Mouse (Mus musculus): Measurements from ENCODE around the gene Vwa3a.
"Not testable (repeated sequence)": the region's sequence is repeated elsewhere in the genome, so short reads cannot be mapped to it uniquely, and the experiment has no call there.

The Vwa3a gene

GRCm38 (mm10) chr7:120739018-120739417 lies at the start of gene Vwa3a:
TSS of gene Vwa3a (plus strand) at chr7:120739318.
- DNase-seq (ENCODE audit: low spot score): no peak

GRCm38 (mm10) chr7:120690634-120691033 lies 48.5 kb upstream of the Vwa3a start:
- DNase-seq (ENCODE audit: low spot score): peak; percentile 19

DNA sequence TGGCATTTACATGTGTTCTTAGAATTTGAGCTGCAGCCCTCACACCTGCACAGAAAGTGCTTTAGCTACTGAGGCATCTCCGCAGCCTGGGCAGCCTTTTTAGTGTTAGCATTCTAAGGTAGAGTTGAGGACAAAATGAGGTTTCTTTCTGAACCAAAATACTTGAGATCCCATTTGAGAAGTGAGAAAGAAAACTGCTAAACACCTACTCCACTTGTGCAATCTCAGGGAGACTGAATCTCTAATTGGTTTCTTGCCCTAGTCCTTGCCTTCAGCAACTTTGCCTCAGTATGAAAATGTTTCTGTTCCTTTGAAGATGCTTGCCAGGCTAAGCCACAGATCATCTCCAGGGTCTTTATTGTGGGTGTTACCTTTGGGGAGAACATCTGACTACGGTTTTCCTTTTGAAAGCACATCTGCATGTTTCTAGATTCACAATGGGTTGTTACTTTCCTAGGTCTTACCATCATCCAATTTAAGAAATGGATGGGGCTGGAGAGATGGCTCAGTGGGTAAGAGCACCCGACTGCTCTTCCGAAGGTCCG lies 45.2 kb upstream of the Vwa3a start:
- no peak for DNase-seq (ENCODE audit: low spot score)

DNA sequence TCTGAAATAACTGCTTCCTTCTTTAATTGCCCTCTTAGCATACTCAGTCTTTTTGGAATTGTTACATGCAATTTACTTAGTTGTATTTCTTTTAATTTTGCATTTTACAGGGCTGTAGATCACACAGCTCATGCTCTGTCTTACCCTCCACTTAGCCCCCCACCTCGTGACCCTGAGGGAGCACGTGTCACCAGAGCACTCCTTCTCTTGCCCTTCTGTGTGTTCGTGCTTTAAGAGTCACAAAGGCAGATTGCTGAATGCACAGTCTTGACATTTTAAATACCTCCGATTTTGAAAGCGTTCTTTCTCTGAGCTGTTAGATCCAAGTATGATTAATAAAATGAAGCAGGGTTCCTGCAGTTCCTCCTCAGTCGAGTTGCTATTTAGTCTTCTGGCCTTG lies 43.9 kb upstream of the Vwa3a start:
- peak; percentile 5 for DNase-seq (ENCODE audit: low spot score)

DNA sequence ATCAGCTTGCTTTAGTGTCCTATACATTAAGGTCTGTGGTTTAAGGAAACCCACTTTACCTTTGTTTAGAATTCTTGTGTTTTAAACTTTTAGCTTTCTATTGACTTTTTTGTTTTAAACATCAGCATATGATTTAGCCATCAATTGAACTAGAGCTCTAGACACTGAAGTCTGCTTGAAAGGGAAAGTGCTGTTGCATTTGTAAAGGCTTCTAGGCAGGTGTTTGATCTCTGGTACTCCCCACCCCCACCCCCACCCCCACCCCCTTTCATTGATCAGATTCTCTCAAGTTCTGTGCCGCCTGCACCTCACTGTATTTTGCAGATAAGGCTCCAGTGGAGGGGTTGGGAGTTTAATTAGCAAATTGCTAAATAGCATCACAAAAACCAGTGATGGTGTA lies 43.5 kb upstream of the Vwa3a start:
- no peak for DNase-seq (ENCODE audit: low spot score)

DNA sequence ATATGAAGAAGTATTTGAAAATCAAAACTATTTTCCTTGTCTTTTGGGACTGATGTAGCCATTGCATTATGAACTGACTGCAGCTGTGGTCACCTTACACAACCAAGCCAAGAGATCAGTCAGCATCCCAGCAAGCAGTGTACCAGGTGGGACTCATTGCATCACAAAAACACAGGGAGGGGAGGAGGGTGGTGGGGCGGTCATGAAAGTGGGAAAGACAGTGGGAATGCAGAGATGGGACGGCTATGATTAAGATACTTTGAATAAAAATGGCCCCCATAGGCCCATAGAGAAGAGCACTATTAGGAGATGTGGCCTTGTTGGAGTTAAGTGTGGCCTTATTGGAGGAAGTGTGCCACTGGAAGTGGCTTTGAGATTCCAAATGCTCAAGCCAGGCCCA lies 42.8 kb upstream of the Vwa3a start:
- no peak for DNase-seq (ENCODE audit: low spot score)

- DNase-seq (ENCODE audit: low spot score): no peak
Observed at GRCm38 (mm10) chr7:120699586-120699985, 39.5 kb upstream of the Vwa3a start.

- no peak for DNase-seq (ENCODE audit: low spot score)
Observed at GRCm38 (mm10) chr7:120703888-120704287, 35.2 kb upstream of the Vwa3a start.

- DNase-seq (ENCODE audit: low spot score): no peak
Observed at GRCm38 (mm10) chr7:120712071-120712470, 27.0 kb upstream of the Vwa3a start.

DNA sequence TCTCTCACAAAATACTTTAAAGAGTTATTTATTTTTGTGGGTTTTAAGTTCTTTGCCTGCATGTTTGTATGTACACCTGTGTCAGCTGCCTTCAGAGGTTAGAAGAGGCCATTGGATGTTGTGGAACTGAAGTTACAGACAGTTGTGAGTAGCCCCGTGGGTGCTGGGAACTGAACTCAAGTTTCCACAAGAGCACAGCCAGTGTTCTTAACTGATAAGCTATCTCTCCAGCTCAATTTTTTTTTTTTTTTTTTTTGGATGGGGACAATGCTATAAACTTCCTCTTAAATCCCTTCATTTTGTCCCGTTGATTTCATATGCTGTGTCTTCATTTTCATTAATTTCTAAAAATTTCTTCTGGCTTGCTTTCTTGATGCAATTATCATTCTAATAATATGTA lies 25.9 kb upstream of the Vwa3a start:
- DNase-seq (ENCODE audit: low spot score): no peak

- DNase-seq (ENCODE audit: low spot score): not testable (repeated sequence)
Observed at GRCm38 (mm10) chr7:120713951-120714350, 25.2 kb upstream of the Vwa3a start.

- DNase-seq (ENCODE audit: low spot score): no peak
Observed at GRCm38 (mm10) chr7:120717261-120717660, 21.9 kb upstream of the Vwa3a start.

DNA sequence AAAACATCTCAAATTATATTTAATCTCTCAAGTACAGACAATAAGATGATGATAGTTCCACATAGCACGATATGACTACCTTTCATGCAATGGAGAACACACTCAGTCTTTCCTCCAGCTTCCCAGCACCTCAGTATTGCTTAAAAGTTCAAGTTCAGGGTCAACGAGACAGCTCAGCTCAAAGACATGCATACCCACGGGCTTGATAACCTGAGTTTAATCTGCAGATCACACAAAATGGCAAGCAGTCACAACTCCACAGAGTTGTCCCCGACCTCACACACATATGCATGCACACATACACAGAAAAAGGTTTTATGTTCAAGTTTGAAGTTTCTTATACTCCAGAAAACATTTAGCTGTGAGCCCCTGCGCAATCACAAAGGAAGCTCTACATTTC lies 18.1 kb upstream of the Vwa3a start:
- DNase-seq (ENCODE audit: low spot score): no peak

DNA sequence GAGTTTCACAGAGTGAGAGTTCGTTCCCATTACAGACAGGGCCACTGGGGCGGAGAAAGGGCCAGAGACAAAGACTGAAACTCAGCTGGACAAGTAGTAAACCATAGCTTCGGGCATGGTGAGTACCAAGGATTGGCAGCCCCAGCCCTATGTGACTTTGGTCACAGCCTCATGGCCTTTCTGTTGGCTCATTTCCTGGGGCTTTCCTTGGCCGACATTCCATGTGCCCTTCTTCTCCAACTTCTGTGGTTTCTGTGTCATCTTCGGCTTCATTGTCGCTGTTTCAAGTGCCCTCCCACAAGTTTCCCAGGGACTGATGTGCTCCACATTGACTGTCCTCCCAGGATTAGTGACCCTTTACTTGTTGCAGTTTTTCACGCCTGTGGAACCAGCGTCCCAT lies 17.7 kb upstream of the Vwa3a start:
- DNase-seq (ENCODE audit: low spot score): no peak

- no peak for DNase-seq (ENCODE audit: low spot score)
Observed at GRCm38 (mm10) chr7:120722063-120722462, 17.1 kb upstream of the Vwa3a start.

DNA sequence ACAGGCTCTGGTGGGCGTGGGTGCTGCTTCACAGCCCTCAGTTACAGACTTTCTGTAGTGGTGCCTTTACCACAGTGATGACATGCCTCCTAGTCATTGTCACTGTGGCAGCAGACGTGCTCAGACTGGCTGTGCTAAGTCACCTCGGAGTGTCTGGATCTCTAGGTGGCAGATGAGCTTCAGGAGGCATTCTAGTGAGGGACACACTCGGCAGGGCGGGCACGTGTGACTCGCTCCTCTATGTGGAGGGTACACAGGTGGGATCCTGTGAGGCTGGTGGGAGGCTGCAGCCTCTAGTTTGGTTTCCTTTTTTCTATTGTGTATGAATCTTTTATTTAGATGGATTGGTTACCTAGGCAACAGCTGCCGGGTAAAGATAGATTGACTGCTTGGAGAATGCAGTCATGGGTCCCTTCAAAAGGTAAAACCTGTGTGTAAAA lies 16.3 kb upstream of the Vwa3a start:
- DNase-seq (ENCODE audit: low spot score): peak; percentile 30

- peak; percentile 52 for DNase-seq (ENCODE audit: low spot score)
Observed at GRCm38 (mm10) chr7:120727581-120727980, 11.5 kb upstream of the Vwa3a start.

DNA sequence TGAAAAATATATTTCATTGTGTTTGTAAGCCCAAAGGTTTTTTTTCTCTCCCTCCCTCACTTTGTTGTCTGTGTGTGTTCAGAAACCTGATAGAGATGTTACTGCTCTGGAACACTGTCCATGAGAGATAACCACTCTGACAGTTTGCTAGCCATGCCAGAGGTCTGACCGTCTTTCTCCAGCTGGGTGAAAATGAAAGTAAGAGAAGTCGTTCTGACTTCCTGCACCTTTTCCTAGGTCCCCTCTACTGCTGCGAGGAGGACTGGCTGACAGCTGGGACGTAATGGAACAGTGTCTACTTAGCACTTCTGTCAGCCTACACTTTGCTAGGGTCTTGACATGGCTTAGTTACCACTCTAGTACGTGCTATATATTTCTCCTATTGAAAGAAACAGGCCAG lies 9.5 kb upstream of the Vwa3a start:
- no peak for DNase-seq (ENCODE audit: low spot score)

- no peak for DNase-seq (ENCODE audit: low spot score)
Observed at GRCm38 (mm10) chr7:120732906-120733305, 6.2 kb upstream of the Vwa3a start.

- DNase-seq (ENCODE audit: low spot score): peak; percentile 14
Observed at GRCm38 (mm10) chr7:120739558-120740101, 512 bp downstream of the Vwa3a start.

DNA sequence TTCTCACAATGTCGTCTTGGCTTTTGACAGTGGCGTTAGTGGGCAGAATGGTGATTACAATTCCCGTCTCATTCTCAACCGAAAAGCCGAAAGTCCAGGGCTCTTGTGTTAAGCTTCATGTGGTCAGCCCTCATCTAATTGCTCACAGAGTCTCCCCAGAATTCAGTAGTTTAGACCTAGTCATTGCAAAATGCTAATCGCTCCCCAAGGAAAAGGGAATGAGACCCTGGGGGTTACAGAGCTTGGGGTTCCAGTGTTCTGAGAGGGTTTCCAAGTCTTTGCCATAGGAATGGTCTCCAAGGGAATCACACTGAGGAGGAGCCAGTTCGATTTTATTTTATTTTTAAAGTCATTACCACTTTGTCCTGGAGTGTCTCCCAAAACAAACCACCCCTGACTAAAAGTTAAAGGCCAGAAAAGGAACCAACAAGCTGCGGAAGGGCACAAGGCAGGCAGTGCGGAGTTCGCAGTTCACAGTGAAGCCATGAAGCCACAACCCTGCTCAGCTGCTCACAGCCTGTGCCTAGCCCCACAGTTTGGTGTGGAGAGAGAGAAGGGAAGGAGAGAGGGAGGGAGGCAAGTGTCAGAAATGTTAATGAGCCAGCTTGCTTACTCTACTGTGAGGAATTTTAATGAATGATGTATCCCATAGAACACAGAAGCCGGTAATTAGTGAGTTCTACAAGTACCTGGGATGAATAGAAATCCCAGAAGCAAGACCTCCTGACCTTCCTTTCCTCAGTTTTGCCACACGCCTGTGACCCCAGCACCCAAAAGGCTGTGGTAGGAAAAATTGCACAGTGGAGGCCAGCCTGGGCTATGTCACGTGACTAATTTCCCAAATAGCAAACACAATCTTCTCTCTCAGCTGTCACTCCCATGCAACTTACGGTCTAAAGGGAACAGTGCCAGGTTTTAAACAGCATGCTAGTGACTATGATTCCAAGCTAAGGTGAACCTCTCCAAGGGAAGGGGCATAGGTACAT lies 4.5 kb downstream of the Vwa3a start:
- no peak for DNase-seq (ENCODE audit: low spot score)

GRCm38 (mm10) chr7:120744606-120745005 lies 5.5 kb downstream of the Vwa3a start:
- no peak for DNase-seq (ENCODE audit: low spot score)

- no peak for DNase-seq (ENCODE audit: low spot score)
Observed at GRCm38 (mm10) chr7:120746029-120746428, 6.9 kb downstream of the Vwa3a start.
